Mouse (Mus musculus): Measurements from ENCODE around the gene Tas2r119.

- no peak for TF ChIP-seq CTCF (conservative IDR thresholded peaks at IDR 0.05; ENCODE audit: low read length)
- TF ChIP-seq NANOG (IDR thresholded peaks at IDR 0.05; ENCODE audit: borderline replicate concordance, low read length), result no peak
Measured at GRCm38 (mm10) chr15:32132315-32132714, 44.8 kb upstream of the Tas2r119 start.
